Mouse (Mus musculus) lung, postnatal 36 days (tissue): ENCODE measurements around the gene Lgmn.

Experiments used
- DNase-seq: peaks from one replicate; pipeline ENCODE4 v3.0.0; 2022; ENCODE audit warnings: mixed read lengths

Lgmn gene

DNA sequence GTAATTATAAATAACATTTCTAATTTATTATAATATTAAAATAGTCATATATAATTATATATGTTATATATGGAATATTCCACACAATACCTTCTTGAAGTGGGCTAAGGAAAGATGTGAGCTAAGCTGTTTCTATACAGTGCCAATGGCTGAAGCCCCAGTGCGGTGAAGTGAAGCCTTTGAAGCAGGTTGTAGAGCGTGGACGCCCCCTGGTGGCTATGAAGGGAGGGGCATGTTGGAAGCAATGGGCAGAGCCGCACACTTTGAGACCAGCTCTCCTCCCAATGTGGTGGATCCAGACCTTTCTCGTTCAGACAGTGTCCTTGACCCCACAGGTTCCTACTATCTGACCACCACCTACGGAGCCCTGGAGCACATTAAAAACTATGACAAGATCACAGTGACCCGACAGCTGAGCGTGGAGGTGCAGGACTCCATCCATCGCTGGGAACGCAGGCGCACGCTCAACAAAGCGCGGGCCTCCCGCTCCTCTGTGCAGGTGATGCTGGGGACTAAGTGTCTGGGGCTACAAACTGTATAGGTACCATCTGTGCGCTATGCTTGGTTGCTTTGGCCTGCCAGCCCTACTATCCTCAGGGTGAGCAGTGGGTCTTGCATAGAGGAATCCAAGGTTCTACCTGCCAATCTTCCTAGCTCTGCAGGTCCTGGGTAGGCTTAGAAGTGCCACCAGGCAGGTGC lies 52.2 kb downstream of the Lgmn start:
- peak; percentile 93 for DNase-seq

DNA sequence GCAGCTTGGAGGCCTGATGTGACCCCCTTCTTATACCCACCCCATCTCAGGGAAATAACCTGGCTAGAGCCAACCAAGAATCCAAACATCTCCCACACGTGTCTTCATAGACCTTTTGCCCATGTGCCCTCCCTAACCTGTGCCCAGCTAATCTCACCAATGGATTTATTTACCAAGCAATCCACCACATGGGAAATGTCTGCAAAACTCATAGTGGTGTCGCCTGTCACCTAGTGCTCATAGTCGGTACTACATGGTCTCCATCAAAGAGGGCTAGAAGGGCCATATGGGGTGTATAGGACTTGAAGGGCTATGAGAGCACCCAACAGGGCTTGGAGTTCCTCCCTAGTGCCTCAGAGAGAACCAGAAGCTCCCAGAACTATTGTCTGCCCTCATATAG lies 54.8 kb downstream of the Lgmn start:
- DNase-seq = peak; percentile 74

DNA sequence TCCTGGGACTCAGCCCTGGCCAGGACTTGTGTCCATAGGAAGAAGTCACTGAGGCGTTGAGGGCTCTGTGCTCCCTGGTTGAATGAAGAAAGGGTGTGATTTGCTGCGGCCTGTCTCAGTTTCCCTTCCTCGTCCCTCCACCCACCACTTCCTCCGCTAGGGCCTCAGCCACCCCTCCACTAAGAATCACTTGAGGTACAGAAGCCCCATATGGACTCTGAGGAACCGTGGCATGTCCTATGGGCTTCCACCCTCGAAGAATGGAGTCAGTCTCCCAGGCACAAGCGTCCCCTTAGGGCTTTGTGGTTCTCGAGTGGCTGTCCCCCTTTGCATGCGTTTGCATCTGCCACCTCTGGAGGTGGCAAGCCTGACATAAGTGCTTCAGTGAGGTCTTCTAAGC lies 56.3 kb downstream of the Lgmn start:
- no peak for DNase-seq

DNA sequence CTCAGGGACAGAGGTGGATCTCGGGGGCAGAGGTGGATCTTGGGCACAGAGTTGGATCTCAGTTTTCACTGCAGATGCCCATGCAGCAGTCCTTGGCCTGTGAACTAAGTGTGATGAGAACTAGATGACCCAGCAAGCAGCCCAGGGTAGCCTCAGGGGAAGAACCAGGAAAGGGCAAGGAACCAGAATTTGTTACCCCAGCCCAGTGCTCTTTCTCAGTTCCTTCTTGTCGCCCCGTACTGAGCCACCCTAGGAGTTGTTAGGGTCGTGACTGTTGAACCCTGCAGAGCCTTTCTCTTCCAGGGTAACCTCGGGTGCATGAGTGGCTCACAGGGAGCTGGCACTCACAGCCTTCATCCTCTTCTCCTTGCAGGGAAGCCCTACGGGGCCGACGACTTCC lies 57.4 kb downstream of the Lgmn start:
- DNase-seq = no peak

DNA sequence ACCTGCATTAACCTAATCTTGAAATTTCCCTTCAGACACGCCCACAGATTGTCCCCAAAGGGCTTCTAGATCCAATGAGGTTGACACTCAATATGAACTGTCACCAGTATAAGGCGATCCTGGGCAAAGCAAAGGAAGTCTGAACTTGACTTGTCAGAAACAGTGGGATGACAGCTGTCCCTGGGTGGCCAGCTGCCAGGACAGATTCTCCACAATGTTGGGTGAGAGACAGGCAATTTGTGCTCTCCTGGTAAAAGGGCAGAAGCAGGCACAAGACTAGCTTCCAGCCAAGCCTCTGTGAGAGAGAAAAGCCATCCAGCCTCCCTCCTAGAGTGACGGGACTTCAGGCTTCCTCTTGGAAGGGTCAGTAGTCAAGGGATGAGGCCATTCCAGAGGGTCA lies 67.3 kb downstream of the Lgmn start:
- DNase-seq = no peak

DNA sequence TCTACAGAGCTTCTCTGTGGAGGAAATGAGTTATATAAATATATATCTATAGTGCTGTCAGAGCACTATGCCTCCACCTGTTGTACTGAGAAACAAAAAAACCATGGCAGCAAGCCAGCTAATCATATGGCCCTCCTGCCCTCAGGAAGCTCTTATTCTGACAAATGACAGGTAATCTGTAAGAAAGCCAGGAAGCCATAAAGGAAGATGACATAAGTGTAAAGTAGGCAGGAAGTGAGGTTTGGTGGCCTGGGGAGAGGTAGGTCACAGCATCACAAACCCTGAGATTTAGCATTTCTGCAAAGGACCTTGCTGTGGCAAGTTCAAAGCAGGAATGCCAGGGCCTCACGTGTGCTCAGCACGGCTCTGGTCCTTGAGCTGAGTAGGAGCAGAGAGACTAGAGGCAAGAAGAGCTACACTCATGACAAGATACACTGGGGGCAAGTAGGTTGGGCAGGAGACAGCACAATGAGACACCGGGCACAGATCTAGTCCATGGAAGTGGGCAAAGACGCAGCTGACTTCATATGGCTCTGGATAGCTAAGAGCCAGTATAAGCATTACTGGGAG lies 68.6 kb downstream of the Lgmn start:
- DNase-seq = no peak

DNA sequence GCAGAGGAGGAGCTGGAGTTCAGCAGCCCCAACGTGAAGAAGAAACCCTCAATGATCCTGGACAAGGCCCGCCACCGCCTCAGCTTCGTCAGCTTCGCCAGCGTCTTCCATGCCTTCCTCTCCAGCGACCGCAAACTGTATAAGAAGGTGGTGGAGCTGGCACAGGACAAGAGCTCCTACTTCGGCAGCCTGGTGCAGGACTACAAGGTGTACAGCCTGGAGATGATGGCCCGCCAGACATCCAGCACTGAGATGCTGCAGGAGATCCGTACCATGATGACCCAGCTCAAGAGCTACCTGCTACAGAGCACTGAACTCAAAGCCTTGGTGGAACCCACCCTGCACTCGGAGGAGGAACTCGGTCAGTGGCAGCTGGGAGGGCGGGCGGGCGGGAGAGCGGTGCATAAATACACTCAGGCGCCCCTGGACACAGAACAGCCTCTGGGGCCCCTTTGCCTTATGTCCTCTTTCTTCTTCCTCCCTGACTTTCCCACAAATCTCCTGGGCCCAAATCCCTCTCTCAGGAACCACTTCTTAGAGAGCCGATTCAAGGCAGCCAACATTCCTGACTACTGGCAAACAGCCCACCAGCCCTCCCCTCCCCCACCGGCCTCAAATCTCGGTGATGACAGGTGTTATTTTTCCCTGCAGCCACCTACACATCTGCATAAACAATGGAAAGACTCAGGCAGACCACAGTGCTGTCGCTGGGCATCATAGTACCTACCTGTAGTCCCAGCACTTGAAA lies 70.0 kb downstream of the Lgmn start:
- DNase-seq = no peak

DNA sequence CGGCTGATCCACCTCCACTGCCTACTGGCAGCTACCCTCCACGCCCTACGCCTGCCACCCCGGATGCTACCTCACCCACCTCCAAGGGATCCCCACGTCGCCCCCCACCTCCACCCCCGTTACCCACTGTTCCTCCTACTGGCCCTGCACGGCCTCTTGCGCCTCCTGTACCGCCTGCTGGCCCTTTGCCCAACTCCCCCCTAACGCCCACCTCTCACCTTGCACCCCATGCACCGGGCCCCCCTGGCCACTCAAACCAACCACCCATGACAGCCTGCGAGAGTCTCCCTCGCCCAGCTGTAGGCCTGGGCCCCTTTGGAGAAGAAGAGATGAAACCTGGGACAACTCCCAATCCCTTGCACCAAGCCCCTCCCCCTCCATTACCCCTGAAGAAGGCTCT lies 71.1 kb downstream of the Lgmn start:
- no peak for DNase-seq

DNA sequence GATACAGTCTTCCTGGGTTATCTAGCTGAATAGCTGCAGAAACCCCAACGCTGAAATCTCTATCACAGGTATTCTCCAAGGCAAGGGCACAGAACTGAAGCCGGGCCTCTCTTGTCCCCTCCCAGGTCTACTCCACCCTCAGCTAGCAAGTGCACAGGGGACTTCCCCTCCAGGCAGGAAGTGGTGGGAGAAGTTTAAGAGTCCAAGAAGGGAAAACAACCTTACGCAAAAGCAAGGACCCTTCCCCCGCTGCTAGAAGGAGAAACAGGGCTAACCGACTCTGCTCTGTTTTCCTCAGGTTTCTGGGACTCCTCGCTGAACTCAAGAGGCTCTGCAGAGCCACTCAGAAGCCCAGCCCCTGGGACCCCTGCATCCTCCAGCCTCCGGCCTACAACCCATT lies 71.5 kb downstream of the Lgmn start:
- peak; percentile 60 for DNase-seq

DNA sequence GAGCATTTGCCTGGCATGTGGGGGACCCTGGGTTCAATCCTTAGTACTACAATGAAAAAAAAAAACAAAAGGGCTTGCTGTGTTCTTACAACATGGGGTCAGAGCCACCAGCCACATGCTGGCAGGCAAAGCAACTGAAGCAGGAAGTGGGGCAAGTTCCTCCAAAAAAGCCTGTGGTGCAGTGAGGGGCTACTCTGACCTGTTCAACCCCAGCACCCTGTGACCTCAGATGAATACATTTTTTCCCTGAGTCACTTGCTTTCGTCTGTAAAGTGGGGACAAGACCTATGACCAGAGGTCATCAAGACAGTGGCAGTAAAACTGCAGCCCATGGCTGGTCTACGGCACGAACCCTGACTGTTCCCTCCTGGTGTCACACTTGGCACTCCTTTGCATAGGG lies 72.5 kb downstream of the Lgmn start:
- DNase-seq = peak; percentile 26

DNA sequence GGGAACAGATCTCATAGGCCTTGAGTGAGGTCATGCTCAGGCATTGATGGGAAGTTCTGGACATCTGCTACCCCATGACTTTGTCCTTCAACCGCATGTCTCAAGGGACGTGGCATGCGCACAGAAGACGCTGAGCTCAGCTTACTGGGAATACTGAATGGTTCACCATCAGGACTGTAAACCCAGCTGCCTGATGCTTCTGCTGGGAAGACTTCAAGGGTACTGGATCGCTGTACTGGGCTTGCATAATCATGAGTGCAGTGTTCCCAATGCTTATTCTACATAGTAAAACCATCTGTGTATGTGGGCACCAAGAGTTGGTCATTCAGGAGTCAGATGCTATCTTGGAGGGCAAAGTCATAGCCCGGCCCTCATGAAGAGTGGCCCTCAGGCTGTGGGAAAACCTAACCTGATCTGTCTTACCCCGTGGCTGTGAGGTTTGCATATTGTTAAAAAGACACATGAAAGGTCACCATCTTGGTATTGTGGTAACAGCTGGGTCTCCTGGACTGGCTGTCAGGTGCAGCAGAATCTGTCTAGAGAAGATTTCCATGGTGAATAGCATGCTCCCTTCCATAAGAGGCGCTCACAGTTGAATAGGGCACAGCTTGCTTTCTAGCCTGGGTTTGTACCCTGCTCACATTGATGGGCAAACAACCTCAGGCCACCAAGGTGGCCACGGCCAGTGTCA lies 73.3 kb downstream of the Lgmn start:
- DNase-seq = no peak

DNA sequence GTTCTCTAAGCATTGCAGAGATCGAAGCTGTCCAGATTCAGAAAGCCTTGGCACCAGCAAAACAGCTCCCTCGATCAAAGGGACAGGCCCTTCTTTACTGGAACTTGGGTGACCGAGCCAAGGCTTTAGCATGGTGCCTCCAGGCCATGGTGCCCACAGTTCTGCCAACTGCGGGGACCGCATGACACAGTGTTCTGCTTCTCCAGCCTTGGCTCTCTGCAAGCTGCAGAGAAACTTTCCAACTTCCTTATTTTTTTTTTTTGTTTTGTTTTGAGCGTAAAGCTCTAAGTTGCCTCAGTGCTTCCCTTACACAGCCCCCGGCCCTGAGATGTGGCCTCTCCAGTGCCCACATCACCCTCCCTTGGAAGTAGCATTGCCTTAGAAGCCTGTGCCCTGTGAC lies 74.6 kb downstream of the Lgmn start:
- peak; percentile 58 for DNase-seq

DNA sequence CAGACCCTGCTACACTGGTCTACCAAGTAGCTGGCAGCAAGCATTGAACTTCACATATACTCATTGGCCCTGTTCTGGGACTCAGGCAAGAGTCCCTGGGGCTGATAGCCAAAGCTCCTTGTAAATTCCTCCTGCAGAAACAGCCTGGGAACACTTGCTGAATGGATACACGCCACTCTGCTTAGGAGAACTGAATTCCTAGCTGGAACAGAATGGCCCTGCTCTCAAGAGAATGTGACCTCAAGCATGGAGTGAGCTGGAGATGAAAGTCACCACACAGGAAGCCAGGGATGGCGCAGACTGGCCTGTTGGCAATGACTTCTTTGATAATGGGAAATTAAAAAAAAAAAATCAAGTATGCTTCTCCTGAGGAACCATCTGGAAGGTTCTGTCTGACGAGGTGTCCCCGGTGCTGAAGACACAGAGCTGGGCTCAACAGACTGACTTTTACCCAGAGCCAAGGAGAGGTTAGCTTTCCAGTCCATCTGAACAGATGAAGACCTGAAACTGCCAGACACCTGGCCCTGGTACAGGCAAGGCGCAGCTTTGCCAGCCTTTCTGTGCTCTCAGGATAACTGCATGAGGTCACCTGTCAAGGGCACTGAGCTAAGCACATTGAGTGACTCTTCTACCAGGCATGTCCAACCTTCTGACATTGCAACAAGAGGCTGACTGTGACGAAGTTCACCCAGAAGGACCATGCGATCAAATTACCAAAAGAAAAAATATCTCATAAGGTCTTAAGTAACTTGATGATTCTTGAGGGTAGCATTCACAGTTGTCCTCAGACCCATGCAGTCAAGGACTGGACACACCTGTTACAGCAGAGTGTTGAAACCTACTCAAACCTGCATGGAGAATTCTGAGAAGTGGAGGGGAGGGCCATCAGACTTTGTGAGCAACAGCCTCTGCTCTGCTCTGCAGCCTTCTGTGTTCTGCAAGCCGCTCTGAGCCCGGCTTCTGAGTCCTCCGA lies 78.1 kb downstream of the Lgmn start:
- peak; percentile 53 for DNase-seq

DNA sequence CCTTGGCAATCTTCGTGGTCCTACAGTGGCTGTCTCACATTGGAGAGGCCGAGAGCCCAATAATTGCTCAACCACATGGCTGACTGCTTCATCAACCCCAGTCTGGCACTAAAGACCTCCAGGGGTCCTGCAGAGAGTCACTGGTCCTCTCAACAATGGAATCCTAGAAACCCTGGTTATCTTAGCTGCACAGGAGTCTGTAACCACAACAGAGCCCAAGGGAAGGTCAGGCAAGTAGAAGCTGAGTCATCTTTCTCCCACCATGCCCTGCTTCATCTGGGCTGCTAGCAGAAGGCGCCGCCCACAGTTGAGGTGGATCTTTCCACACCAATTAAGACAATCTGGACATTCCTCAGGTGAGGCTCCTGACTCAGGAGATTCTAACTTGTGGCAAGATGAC lies 80.2 kb downstream of the Lgmn start:
- no peak for DNase-seq

DNA sequence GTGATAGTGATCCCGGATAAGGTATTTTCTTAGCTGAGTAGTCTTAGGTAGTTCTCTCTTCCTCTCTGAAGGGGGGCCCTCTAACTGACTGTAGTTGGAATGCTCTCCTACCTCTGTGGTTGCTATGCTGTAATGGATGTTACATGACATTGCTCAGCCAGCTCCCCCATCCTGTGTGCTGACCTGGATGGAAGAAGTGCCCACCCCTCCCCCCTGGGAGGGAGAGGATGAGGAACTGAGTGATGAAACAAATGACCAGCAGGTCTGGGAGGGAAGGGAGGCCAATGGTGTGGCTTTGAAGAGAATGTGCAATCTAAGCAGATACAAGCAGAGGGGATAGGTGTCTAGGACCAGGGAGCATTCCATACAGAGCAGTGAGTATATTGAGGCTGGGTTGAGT lies 82.8 kb downstream of the Lgmn start:
- no peak for DNase-seq

DNA sequence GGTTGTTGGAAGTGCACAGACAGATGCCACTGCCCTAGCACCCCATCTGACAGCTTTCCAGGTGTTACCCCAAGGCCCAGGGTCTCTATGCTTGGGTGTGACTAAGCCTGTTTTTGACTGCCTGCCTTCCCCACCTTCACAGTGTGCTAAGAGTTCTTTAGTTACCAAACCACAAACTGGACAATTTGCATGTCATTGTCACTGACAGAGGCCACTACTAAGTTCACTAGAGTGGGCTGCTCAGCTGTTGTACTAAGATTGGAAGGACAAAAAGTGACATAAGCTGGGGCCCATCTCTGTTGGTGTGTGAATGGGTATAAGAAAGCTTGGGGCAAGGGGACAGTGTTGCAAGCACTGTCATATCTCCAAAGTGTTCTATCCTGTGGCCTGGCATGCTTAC lies 83.8 kb downstream of the Lgmn start:
- DNase-seq = no peak

DNA sequence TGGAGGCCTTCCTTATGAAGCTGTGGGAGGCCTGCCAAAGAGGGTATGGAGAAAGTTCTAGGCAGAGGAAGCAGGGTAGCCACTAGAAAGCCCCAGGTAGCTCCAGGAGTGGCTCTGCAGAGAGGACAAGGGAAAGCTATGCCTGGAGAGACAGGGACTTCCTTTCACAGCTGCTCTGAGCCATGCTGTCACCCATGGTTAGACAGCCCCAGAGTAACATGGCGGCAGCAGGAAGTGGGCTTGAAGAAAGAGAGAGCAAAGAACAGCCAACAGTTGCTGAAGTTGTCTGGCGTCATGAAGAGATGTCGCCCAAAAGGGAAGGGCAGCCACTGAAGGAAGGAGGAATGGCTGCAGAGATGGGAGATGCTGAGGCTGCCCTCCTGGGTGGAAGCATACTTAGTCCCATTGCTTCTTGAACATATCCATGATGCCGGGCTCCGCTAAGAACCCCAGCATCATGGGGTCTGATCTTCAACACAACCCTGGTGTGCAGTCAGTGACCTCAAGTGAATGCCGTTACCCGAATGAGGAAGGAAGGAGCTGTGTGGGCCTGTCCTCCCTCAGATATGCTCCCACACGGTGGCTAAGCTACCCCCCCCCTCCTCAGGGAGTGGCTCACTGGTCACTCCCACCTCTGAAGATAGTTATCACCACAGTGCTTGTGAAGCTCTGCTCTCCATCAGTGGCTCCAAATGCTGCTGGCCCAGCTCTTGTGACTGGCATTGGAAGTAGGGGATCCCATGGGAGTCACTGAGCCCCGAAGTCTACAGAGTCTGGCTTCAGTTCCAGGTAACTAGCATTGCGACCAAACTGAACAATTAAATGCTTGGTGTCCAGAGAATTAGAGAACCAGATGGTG lies 85.3 kb downstream of the Lgmn start:
- DNase-seq = peak; percentile 66

DNA sequence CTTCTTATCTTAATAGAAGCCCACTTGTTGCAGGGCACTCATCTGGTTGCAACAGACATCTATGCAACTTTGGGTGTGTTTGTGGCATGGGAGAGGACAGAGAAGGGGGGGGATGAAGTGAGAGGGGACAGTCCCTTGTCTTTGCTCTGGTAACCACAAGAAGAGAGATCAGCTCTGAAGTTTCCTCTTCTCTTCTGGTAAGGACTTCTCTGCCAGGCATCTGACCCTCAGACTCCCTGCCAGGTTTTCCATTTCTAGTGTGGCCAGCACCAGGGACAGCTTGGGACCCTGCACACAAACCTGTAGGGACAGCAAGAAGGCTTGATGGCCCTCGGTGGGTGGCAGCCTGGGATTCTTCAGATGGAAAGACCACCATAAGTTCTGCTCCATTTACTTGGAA lies 88.6 kb downstream of the Lgmn start:
- DNase-seq = no peak

DNA sequence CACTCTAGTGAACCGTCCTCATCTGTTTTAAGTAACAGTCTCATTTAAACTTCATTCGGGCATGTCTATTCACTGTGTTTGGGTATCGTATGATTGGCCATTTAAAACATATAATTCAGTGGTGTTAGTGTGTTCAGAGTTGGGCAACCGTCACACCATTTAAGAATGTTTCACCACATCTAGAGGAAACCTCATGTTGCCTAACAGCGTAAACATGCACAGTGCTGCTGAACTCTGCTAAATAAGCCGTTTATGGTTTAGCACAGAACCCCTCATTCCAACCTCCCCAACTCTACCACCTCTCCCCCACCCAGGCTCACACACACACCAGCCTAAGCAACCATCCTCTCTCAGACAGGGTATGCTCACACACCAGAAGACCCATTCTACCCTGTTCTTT lies 91.2 kb downstream of the Lgmn start:
- no peak for DNase-seq

DNA sequence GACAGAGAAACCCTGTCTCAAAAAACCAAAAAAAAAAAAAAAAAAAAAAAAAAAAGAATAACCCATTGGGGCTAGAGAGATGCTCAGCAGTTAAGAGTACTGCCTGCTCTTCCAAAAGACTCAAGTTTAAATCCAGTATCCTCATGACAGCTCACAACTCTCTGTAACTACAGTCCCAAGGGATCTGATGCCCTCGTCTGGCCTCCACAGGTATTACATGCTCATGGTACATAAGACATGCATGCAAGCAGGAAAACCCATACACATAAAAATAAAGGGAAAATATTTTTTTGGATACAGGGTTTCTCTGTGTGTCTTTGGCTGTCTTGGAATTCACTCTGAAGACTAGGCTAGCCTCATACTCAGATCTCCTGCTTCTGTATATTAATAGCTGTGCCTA lies 93.1 kb downstream of the Lgmn start:
- DNase-seq = peak; percentile 91

DNA sequence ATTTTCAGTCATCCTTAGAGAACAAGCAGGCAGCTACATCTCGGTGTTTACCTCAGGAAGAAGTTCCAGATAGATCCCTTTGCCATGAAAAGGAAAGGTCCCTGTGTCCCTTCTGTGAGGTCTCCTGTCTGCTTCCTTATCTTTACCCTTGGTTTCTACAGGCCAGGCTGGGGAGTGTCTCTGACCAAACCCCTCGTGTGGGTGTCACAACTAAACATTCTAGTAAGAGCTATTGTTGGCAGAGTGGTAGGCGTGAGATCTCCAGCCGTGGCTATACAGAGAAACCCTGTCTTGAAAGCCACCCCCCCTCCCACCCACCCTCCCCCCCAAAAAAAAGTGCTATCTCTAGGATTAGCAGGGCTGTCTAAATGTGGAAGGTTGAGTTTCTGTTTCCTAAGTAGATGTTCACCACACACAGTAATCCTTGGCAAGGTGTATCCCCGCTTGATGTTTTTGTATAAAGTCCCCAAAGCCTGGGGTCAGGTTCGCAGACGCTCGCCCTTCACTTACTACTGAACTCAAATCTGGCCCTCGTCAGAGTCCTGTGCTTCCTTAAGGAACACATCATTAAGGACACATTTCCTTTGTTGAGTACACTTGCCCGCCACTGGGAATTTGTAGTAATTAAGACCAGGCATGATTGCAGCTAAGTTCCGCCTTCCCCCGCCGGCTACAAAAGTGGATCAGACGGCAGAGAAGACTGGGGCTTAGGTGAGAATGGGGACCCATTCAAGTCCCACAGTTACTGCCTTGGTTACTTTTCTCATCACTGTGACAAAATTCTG lies 94.4 kb downstream of the Lgmn start:
- no peak for DNase-seq
